Mouse (Mus musculus) spleen, adult 12 weeks (tissue): ENCODE data around the gene Qdpr.

Experiments
- DNase-seq: peaks from one replicate; pipeline ENCODE4 v3.0.0; 2022; ENCODE audit warnings: low spot score

Qdpr gene

GRCm38 (mm10) chr5:45449831-45450716 is at the start of gene Qdpr:
Qdpr (minus strand) TSS chr5:45450236.
- peak; percentile 94 for DNase-seq

DNA sequence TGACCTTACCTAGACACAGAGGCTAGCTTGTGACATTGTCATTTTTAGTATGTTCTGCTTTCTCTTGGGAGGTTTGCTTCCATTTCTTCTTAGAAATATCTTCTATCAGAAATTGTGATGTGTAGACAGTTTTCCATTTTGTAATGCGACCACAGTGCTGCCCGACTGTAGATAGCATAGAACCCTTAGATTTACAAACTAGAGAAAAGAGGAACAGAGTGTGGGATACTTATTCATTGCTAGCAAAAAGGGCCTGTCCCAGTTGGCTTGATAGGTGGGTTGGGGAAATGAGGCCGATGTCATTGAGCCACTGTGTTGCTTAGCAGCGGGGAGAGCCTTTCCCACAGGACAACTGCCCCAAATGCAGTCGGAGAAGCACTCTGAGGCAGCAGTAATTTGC is 47.5 kb upstream of the Qdpr start:
- DNase-seq = no peak

- no peak for DNase-seq
These were observed 47.0 kb upstream of the Qdpr start for GRCm38 (mm10) chr5:45496930-45497550.

- DNase-seq = no peak
These were observed 46.4 kb upstream of the Qdpr start for GRCm38 (mm10) chr5:45496479-45496878.

- DNase-seq = no peak
These were observed 46.0 kb upstream of the Qdpr start for GRCm38 (mm10) chr5:45496042-45496441.

GRCm38 (mm10) chr5:45495429-45495975 is 45.5 kb upstream of the Qdpr start:
- no peak for DNase-seq

DNA sequence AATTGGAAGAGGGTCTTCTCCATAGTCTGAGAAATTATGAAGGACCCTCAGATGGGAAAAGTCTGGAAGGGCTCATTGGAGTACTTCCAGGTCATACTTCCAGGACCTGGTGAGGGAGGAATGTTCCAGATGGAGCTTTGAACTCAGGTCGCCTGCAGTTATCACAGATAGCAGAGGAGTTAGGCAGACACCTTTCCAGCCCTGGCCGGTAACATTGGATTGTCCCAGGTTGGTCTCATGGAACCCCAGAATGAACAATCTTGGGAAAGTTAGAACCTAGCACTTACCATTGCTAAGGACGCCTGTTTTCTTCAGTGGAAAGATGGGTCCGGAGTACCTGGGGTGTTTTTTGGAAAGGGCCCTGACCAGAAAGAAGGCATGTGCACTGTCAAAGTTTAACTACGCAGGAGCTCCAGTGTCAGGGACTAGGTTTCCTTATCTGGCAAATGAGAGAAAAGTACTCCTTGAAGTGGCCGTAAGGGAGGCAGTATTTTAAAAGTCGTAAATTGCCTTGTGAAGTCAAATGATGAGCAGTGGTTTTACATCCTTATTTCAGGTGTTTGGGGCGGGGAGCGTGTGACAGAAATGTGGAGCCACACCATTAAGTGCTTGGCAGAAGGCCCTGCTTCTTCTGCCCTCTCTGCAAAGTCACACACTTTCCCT is 44.2 kb upstream of the Qdpr start:
- DNase-seq = no peak

GRCm38 (mm10) chr5:45493191-45494092 is 43.4 kb upstream of the Qdpr start, which contains the start of gene Lap3:
Lap3 (plus strand) TSS chr5:45493374.
- peak; percentile 96 for DNase-seq

DNA sequence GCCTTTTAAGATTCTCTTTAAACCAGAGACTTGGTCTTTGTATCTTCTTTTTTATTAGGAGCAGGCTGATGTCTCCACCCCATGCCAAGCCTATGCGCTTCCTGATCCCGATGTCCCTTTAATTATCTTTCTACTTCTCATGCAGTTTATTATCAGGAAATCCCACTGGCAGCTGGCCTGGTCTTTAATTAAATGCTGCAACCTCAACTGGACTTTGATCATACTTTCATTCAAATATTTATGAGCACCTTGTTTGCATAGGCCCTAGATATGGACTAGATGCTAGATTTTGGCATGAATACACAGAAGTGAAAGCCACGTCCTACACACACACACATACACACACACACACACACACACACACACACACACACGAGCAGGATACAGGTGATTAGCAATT is 41.7 kb upstream of the Qdpr start:
- DNase-seq = no peak

- no peak for DNase-seq
These were observed 33.6 kb upstream of the Qdpr start for GRCm38 (mm10) chr5:45483654-45484053.

DNA sequence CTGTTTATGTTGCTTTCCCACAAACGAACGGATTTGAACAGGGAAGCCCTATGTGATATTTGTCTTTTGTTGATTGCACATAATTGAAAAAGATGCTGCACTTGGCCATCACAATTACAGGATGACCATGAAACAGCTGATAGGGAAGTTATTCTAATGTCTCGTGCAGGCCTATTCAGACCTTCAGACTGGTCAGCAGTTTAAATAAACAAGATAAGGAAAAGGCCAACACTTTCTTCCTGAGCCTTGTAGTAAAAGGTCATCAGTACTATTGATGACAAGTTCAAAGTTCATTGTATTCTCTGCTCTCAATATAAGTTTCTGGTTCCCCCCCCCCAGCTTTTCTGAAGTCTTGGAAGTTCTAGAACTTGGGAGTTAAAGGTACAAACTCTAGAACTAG is 32.6 kb upstream of the Qdpr start:
- DNase-seq = no peak

GRCm38 (mm10) chr5:45481125-45481524 is 31.1 kb upstream of the Qdpr start:
- DNase-seq = no peak

- no peak for DNase-seq
These were observed 30.0 kb upstream of the Qdpr start for GRCm38 (mm10) chr5:45480066-45480465.

GRCm38 (mm10) chr5:45477601-45478000 is 27.6 kb upstream of the Qdpr start:
- DNase-seq = no peak

DNA sequence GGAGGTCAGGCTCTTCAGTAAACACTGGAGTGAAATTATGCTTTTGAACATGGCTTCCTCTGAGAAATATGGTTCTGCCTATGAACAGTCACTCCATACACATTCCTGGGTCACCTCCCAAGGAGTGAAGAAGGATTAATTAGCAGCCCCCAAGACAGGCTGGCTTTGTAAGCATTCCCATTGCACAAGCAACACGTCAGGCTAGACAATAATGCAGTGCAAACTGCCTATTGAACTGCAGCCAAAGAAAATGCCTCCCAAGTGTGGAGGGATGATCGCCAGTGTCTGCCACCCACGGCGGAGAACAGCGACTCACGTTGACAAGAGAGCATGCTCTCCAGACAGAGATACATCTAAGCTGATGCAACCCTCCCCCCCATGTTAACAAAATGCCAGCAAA is 26.3 kb upstream of the Qdpr start:
- no peak for DNase-seq

DNA sequence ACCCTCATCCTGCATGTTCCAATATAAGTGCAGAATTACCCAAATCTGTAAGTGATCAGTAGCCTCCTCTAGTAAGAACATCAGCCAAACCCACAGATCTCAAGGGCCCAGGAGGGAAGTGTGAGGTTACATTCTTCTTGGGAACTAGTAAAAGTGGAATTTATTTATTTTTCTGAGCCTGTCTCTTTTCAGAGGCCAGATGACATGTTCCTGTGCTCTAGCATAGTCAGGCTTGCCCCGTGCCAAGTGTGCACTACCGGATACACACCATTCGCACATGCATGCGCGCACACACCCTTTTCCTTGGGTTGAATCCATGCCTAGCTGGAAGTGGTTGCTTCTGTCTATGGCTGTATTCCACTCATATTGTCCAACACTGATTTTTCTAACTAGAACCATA is 25.7 kb upstream of the Qdpr start:
- DNase-seq = no peak

GRCm38 (mm10) chr5:45474758-45475157 is 24.7 kb upstream of the Qdpr start:
- DNase-seq = no peak

- no peak for DNase-seq
These were observed 24.2 kb upstream of the Qdpr start for GRCm38 (mm10) chr5:45474215-45474614.

DNA sequence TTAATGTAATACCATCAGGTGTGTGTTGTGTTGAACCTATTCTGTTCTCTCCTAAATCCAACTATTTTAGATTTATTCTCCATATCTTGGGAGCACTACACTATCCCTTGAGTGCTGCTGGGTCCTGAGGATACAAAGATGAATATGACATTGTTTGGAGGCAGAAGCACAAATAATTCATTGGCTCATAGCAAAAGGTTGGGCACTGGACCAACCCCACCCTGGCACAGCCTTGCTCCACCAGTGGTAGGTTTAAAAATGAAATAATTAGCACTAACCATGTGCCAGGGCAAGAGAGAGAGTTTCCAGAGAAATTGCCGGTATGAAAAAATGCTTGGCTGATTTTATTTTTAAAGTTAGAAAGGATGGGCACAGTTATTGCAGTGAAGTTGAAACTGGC is 23.5 kb upstream of the Qdpr start:
- no peak for DNase-seq

DNA sequence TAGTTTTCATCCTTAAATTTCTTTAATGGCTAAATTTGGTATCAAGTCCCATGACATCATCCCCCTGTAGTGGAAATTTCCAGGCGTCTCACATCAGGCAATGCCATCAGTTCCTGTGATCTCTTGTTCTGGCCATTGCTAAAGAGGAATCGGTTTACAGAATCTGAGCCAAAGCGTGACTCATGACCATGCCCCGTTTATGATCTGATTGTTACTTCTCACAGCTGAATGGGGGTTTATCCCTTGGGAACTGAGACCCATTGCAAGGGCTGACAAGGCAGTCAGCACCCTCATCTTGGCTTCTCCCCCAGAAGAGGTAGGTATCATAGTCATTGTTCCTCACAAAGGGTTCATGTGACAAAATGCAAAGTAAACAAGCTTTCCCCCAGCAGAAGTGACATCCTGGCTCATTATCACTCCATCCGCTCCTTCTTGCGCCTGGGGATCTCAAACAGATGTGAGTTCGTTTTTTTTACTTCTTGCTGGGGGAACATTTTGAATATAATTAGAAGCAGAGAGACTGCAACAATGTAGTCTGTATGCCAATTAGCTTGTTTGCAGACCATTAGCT is 22.9 kb upstream of the Qdpr start:
- DNase-seq = no peak

- no peak for DNase-seq
These were observed 4.4 kb upstream of the Qdpr start for GRCm38 (mm10) chr5:45454456-45454855.
